Mouse (Mus musculus) right cerebral cortex, postnatal 10 days (tissue): ENCODE results near the gene Acot7.
A peak's percentile ranks its signal among the peaks of the same experiment; 100 is the strongest.

ENCODE experiments used
- DNase-seq, 2 experiments: peaks; one replicate each; pipeline ENCODE4 v3.0.0; 2021; ENCODE audit warnings: low spot score in 2 of 2

Acot7 gene

GRCm38 (mm10) chr4:152294188-152294929, 116.4 kb downstream of the Acot7 start:
- no peak for DNase-seq

DNA sequence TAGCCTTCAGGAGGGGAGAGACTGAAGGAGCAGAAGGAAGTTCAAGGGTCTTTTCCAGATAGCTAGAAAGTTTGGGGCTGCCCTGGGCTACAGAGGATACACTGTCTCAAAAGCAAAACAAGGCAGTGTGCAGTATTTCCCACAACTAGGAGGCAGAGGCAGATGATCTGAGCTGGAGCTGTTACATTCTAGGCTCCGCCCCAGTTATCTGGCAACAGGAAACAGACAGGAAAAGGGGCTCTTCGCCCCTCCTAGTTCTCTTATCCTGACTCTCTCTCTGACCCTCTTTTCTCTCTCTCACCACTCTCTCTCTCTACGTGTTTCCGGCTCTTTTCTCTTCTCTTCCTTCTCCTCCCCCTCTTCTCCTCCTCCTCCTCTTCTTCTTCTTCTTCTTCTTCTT, 118.0 kb downstream of the Acot7 start:
- no peak for DNase-seq

DNA sequence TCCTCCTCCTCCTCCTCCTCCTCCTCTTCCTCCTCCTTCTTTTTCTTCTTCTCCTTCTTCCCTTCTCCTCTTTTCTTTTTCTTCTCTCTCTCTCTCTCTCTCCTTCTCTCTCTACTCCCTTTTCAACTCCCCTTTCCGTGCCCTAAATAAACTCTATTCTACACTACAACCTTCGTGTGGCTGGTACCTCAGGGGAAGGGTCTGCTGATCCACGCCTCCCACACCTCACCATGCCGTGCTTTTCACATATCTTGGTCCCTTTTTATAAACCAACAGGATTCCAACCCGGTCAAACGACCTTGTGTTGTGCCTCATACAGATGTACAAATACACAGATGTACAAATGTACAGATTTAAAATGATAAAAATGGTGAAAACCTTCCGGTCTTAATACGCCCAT, 118.4 kb downstream of the Acot7 start:
- DNase-seq = no peak

DNA sequence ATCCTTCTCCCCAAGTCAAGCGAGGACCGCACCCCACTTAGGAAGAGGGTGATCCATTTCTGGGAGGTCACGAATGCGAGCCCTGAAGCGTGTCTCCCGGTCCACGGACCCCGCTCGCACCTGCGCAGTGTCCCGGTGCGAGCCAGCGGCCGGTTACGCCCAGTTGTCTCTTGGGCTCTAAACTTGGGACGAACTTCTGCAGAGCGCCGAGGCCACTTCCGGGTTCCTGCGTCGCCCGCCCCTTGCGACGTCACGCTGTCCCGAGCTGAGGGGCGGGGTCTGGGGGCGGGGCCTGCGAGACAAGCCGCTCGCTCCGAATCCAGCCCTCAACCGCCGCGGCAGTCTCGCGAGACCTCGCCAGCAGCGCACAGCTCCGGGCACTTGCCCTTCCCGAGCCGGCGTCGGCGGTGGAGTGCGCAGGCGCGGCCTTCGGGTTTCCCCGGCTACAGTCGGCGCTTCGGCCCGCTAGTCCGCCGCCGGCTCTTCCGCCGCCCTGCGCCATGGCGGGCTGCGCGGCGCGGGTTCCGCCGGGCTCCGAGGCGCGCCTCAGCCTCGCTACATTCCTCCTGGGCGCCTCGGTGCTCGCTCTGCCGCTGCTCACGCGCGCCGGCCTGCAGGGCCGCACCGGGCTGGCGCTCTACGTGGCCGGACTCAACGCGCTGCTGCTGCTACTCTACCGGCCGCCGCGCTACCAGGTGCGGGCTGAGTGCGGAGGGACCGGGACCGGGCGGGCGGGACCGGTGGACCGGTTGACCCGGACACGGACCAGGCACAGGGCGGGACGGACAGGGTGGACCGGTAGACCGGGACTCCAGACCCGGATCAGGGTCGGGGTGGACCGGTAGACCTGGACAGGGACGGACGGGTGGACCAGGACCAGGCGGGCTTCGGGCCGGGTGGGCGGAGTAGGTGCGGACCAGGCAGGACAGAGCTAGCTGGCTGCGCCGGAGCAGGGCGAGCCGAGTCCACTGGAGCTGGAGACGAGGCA, 119.2 kb downstream of the Acot7 start, which contains the start of gene Icmt:
Icmt (plus strand) TSS at position 354 of the 988 bp plus-strand sequence.
- DNase-seq = peak; percentile 99 to 100

DNA sequence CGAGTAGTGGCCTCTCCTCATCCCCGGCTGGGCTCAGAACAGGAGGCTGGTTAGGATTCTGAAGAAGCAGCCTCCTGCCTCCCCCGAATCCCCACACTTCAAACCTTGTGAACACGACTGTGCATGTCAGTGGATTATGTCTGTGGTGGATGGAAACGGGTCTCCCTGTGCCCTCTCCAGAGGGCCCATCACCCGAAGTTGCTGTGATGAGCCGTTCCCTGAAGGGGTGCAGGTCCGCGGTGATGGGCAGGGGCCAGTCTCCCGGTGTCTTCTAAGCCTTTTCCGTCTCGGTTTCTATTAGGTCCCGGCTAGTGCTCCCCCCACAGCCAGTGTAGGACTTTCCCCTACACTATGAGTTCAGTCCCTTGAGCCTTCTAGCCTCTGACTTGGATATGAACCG, 120.9 kb downstream of the Acot7 start:
- DNase-seq = no peak

GRCm38 (mm10) chr4:152300375-152300774, 122.4 kb downstream of the Acot7 start:
- no peak for DNase-seq

DNA sequence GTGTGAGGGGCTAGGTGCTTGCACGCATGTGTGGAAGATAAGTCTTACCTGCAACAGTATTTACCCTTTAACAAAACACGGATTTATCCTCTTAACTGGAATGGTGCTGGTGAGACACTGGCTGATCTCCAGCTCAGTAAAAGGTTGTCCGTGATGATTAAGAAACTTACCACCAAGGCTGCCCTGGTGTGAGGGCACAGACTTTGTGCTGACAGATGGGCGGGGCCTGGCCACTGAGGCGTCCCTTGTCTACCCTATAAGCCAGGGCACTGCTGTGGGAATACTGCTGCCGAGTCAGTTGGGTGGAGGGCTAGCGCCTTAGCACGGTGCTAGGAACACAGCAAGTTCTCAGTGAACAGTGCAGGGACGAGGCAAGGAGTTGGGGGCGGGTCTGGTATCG, 124.1 kb downstream of the Acot7 start:
- DNase-seq = no peak

- no peak for DNase-seq
Measured at GRCm38 (mm10) chr4:152303172-152303571, 125.2 kb downstream of the Acot7 start.

GRCm38 (mm10) chr4:152304685-152305084, 126.8 kb downstream of the Acot7 start:
- DNase-seq = no peak

DNA sequence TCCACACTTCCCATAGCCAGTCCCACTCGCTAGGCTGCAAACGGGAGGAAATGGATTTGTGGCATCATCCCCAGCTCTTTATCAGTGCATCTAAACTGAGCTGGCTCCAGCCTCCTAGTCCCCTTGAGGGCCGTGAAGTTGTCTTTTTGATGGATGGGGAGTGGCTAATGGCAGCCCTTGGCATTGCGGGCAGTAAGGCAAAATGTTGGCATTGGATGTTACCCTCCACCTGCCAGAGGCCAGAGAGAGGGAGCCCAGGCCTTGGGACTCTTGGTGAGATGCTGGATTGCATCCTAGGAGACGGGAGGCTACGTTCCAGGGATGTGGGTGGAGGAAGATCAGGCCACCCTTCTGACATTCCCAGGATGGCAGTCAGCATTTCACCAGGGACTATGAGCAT, 128.1 kb downstream of the Acot7 start:
- no peak for DNase-seq

DNA sequence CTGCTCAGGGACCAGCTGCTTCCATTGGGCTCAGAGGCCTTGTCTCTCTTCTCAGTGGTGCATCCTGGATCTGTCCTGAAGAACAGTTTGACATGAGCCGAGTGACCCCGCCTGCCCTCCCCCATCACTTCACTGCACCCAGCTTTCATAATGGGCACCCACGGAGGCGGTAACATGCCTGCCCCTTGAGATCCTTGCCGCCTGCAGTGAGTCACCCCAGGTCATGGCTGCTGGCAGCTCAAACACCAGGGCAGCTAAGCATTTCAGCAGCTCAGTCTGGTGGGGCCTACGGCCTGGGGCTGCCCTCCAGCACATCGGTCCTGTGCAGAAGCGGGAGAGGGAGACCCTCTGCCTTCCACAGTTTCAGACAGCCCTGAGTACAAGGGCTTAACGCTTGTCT, 129.6 kb downstream of the Acot7 start:
- DNase-seq = no peak

GRCm38 (mm10) chr4:152312186-152312585, 134.3 kb downstream of the Acot7 start:
- no peak for DNase-seq

GRCm38 (mm10) chr4:152313211-152313632, 135.3 kb downstream of the Acot7 start:
- no peak for DNase-seq

DNA sequence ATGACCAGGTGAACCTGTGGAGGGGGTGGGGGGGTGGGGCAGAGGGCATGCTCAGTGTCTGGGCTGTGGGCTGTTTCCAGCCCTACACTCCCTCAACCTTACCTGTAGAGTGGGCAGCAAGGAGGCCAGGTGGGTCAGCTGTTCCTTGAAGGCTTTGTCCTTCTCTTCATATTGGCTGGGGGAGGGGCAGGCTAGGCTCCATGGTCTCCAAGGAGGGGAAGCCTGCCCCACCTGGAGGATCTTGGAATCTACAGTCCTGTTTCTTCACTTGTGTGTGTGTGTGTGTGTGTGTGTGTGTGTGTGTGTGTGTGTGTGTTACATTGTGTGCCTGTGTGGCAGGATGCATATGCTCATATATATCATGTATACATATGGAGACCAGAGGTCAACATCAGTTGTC, 136.0 kb downstream of the Acot7 start:
- DNase-seq = peak; percentile 63 to 67

DNA sequence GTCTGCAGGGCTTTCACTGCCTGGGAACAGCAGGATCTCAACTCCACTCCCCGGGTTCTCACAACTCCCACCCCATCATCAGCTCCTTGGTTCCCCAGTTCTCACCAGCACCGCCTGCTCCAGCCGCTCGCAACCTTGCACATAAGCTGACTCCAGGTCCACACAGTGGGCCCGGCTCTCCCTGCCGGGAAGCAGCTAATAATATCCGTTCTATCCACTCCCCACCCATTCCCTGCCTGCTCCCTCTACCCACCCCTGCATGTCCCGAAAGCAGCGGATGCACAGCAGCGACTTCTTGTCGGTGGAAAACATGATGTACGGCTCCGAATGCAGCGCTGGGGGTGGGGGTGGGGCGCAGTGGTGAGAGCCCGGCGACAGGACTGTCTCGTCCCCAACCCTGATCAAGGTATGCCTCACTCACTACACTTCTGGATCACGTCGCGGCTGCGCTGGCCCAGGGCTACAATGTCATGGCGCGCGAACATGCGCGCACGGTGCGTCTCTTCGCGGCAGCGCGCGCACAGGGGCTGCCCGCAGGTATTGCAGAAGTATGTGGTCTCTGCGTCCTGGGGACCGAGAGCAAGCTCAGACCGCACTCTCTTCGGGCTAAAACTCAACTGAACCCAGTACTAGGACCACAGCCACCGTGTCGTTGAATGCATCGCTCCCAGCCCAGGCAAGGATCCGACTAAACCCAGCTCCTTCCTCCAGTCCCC, 137.7 kb downstream of the Acot7 start:
- no peak for DNase-seq

DNA sequence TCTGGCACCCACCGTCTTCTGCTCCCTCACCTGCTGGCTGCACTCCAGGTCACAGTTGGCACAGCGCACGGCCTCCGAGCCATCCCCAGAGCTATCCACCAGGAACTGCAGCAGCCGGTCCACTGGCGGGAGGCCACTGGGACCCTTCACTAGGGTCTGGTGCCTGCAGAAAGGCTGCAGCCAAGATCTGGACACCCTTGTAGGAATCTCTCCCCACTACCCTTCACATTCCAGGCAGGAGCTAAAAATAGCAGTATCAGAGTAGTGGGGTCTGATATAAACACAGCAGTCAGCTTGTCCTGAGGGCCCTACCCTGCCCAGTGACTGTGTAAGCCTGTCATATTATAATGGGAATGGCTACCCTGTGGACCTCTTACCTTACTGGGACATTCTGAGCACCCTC, 139.7 kb downstream of the Acot7 start:
- DNase-seq = no peak

GRCm38 (mm10) chr4:152318517-152319234, 140.7 kb downstream of the Acot7 start, which contains the start of gene Rnf207:
Rnf207 (minus strand) TSS chr4:152318993.
- DNase-seq = peak in 1 of 2 experiments; percentile 64
